Mouse (Mus musculus) splenic B cell, adult 2 months (primary cell): Measurements from ENCODE around the gene Clec4f.

Experiments used
- DNase-seq: peaks from one replicate; pipeline ENCODE4 v3.0.0-alpha.2; 2011; ENCODE audit warnings: low read depth, low spot score
- H3K27me3 ChIP-seq: 2 replicates; pipeline ENCODE4 v1.6.1; 2012; ENCODE audit warnings: mild to moderate bottlenecking, low read length, moderate library complexity, mixed read lengths; ENCODE audit not compliant: control insufficient read depth, poor library complexity, insufficient read depth, severe bottlenecking
- H3K36me3 ChIP-seq: 2 replicates; pipeline ENCODE4 v1.6.1; 2012; ENCODE audit warnings: mild to moderate bottlenecking, low read length, moderate library complexity, mixed read lengths; ENCODE audit not compliant: control insufficient read depth, poor library complexity, insufficient read depth, severe bottlenecking

Gene Clec4f

DNA sequence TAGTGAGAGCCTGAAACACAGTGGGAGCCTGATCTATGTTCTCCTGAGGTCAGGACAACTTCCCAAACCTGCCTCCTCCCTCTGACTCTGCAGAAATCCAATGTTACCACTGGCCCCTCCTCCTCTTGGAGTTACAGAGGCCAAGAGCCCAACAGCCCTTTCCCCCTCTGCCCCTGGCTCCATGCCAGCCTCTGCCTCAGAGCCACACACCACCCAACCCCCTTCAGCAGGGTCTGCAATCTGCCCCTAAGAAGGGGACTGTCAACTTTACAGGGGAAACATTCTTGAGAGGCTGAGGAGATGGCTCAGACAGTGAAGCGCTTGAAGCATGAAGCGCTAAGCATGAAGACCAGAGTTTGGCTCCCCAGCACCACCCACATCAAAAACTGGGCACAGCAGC is at the start of gene Clec4f:
Gene Clec4f, minus strand, starts transcription at position 101 of the 400 bp plus-strand sequence.
- no peaks in the 10 kb centered on the region for H3K36me3 ChIP-seq
- DNase-seq, result no peak
- H3K27me3 ChIP-seq, result no peaks in the 10 kb centered on the region

DNA sequence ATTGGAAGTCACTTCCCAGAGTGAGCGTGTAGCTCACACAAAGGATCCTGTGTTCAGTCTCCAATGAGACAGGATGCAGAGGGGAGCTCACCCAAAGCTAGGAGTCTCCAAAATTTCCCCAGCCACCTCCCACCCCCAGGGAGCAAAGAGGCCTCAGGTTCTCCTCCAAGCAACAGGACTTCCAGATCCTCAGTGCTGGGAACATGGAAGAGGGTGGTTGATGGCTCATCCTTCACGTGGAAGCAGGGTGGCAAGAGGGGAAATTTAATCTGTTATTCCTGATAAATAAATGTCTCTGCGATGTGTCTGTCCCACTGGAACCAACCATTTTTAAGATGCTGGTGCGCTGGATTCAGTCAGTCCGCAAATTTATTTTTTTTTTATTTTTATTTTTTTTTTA is 48.7 kb upstream of the Clec4f start:
- no peaks in the 10 kb centered on the region for H3K36me3 ChIP-seq
- no peak for DNase-seq

GRCm38 (mm10) chr6:83704294-83704693 is 48.3 kb upstream of the Clec4f start:
- no peaks in the 10 kb centered on the region for H3K36me3 ChIP-seq
- DNase-seq, result no peak

More for the DNA sequence above, 48.7 kb upstream of the Clec4f start:
- H3K27me3 ChIP-seq, result peaks cover 7% of the 10 kb centered on the region

DNA sequence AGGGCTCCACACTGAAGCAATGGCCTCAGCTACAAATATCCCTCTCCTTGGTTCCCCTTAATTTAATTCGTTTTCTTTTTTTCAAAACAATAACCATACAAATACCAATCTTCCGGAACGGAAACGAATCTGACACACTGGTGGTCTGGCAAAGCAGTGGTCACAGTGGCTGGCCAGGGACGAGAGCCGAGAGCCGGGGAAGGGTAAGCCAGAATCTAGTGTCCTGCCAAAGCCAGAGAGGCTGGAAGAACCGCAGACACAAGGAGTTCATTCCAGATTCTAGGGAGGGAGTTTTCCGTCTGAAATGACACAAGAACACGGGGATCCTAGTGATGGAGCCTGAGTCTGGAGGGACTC is 47.7 kb upstream of the Clec4f start:
- no peaks in the 10 kb centered on the region for H3K36me3 ChIP-seq
- no peak for DNase-seq
- peaks cover 7% of the 10 kb centered on the region for H3K27me3 ChIP-seq

More at GRCm38 (mm10) chr6:83704294-83704693, 48.3 kb upstream of the Clec4f start:
- H3K27me3 ChIP-seq, result peaks cover 7% of the 10 kb centered on the region

DNA sequence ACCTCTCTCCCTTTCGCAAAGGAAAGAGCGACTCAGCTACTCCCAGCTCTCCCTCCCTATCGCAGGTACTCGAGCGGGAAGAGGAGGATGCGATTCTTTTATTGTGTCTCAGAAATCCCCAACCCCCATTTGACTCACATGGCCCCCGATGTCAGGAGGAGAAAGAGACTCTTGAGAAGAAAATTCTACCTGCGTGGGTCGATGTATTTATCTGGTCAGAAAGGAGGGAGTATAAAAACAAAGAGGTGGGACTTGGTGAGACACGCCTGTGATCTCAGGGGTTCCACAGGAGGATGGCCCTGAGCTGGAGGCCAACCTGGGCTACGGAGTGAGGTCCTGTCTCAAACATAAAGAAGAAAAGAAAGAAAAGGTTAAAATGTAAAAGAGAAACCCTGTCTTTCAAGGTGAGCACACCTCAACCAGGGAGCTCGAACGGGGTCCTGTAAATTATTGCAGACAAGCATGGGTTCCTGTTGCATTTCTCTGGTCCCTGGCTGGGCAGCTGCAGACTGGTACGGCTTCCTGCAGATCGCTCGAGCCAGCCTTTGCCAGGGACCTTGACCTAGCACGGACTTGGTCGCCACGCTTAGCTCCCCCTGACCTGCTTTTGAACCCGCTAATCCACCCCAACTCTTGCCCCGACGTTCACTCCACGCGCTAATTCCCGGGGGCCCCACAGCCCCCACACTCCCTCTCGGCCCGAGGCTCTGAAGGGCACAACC is 47.2 kb upstream of the Clec4f start:
- peaks cover 7% of the 10 kb centered on the region for H3K27me3 ChIP-seq
- no peaks in the 10 kb centered on the region for H3K36me3 ChIP-seq
- no peak for DNase-seq

- peaks cover 7% of the 10 kb centered on the region for H3K27me3 ChIP-seq
- H3K36me3 ChIP-seq, result no peaks in the 10 kb centered on the region
- no peak for DNase-seq
These were observed 46.4 kb upstream of the Clec4f start for GRCm38 (mm10) chr6:83702146-83702999.

GRCm38 (mm10) chr6:83701001-83701400 is 45.0 kb upstream of the Clec4f start:
- H3K36me3 ChIP-seq, result no peaks in the 10 kb centered on the region
- H3K27me3 ChIP-seq, result peaks cover 7% of the 10 kb centered on the region
- DNase-seq, result no peak

- Histone ChIP-seq H3K36me3 (no peaks in the 10 kb centered on the region), H3K27me3 (peaks cover 3% of the 10 kb centered on the region; the same call in 1 of the 2 replicates)
- no peak for DNase-seq
These were observed 44.0 kb upstream of the Clec4f start for GRCm38 (mm10) chr6:83699971-83700370.

DNA sequence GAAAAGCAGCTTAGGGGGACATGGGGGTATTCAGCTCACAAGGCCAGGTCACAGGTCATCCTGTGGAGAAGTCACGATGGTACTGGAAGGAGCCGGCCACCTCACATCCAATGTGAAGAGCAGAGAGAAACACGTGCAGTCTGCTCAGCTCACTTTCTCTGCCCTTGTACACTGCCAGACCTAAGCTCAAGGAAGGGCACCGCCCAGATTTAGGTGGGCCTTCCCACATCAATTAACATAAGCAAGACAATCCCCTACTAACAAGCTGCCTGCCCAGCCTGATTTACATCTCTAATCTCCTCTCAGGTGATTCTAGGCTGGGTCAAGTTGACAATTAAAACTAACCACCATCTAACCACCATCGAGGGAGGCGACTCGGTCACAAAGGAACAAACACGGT is 41.9 kb upstream of the Clec4f start:
- no peak for DNase-seq
- Histone ChIP-seq H3K36me3 (no peaks in the 10 kb centered on the region), H3K27me3 (peaks cover 3% of the 10 kb centered on the region; the same call in 1 of the 2 replicates)

GRCm38 (mm10) chr6:83696684-83697083 is 40.7 kb upstream of the Clec4f start:
- Histone ChIP-seq H3K36me3 (no peaks in the 10 kb centered on the region), H3K27me3 (peaks cover 3% of the 10 kb centered on the region; the same call in 1 of the 2 replicates)
- DNase-seq, result no peak

GRCm38 (mm10) chr6:83695731-83696130 is 39.7 kb upstream of the Clec4f start:
- Histone ChIP-seq H3K27me3 (no peaks in the 10 kb centered on the region), H3K36me3 (no peaks in the 10 kb centered on the region)
- no peak for DNase-seq

GRCm38 (mm10) chr6:83693835-83694234 is 37.8 kb upstream of the Clec4f start:
- Histone ChIP-seq H3K27me3 (no peaks in the 10 kb centered on the region), H3K36me3 (no peaks in the 10 kb centered on the region)
- peak; percentile 80 for DNase-seq

DNA sequence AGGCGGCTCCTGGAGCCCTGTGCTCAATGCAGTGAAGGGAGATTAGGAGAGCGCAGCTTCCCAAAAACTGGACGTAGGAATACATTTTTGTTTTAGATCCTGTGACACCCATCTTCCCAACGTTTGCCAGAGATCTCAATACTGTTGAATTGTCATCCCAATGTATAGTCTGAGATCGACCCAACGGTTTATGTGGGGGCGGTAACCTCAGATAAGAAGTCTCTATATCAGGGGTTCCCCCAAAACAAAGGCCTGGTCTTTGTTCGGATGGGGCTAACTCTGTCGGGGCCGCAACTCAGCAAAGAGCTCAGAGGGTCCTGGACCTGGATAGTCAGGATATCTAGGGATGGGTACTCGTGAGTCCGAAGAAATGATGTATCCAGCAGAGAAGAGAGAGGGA is 37.0 kb upstream of the Clec4f start:
- DNase-seq, result no peak
- no peaks in the 10 kb centered on the region for H3K27me3 ChIP-seq
- H3K36me3 ChIP-seq, result no peaks in the 10 kb centered on the region

GRCm38 (mm10) chr6:83690936-83691335 is 34.9 kb upstream of the Clec4f start:
- no peaks in the 10 kb centered on the region for H3K36me3 ChIP-seq
- H3K27me3 ChIP-seq, result no peaks in the 10 kb centered on the region
- no peak for DNase-seq

DNA sequence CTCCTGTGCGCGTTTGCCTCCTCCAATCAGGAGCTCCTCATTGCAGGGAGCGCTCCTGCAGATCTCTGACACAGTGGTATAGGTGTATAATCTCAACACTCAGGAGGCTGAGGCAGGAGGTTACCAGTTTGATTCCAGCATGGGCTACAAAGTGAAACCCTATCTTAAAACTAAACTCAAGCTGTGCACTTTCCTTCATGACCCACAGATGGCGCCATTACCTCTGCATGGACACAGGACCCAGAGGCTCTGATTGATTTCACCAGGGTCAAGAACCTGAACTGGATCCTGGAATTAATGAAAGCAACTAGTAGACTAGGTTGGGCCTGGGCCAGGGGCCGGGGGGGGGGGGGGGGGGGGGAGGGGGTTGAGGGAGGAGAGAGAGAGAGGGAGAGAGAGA is 34.3 kb upstream of the Clec4f start:
- no peaks in the 10 kb centered on the region for H3K27me3 ChIP-seq
- peak; percentile 62 for DNase-seq

More for the DNA sequence above, 34.3 kb upstream of the Clec4f start:
- no peaks in the 10 kb centered on the region for H3K36me3 ChIP-seq
